Mouse (Mus musculus) thymus, adult 2 months (tissue): ENCODE measurements at regions not wholly inside any gene's neighbourhood (a gene's known extent, or its start where the extent isn't known, plus 50 kb on each side); places are given as distances from the start of the nearest gene placed in this dataset.

ENCODE experiments used
- CTCF ChIP-seq: fragments of 200-500 bp; IDR thresholded peaks from 2 replicates; pipeline ENCODE4 v1.5.1; 2012; ENCODE audit warnings: mild to moderate bottlenecking, control low read depth, low read length, moderate library complexity, borderline replicate concordance; ENCODE audit not compliant: control insufficient read depth, poor library complexity, insufficient read depth; ENCODE audit errors: extremely low read depth
- POLR2A ChIP-seq: fragments of 200-500 bp; IDR thresholded peaks from 2 replicates; pipeline ENCODE4 v1.6.1; 2012; ENCODE audit warnings: mild to moderate bottlenecking, low read length, control low read depth, moderate library complexity; ENCODE audit not compliant: control insufficient read depth, poor library complexity, insufficient read depth; ENCODE audit errors: extremely low read depth

GRCm38 (mm10) chr15:67415840-67416239 is 915.1 kb upstream of the Lrrc6 start:
- TF ChIP-seq CTCF (no peak), POLR2A (no peak)
